Mouse (Mus musculus): ENCODE measurements at regions not wholly inside any gene's neighbourhood (a gene's known extent, or its start where the extent isn't known, plus 50 kb on each side); places are given as distances from the start of the nearest gene placed in this dataset.

- no peak for DNase-seq
Observed at GRCm38 (mm10) chr15:93972979-93973378, 377.3 kb upstream of the Prickle1 start.

- DNase-seq = no peak
Observed at GRCm38 (mm10) chr15:93961950-93962349, 366.3 kb upstream of the Prickle1 start.

GRCm38 (mm10) chr15:93959931-93960330 lies 364.2 kb upstream of the Prickle1 start:
- no peak for DNase-seq

- DNase-seq = no peak
Observed at GRCm38 (mm10) chr15:93958086-93958485, 362.4 kb upstream of the Prickle1 start.

GRCm38 (mm10) chr15:93956801-93957200 lies 361.1 kb upstream of the Prickle1 start:
- DNase-seq = no peak

GRCm38 (mm10) chr15:93953548-93953947 lies 357.9 kb upstream of the Prickle1 start:
- DNase-seq = no peak

GRCm38 (mm10) chr15:93950441-93950840 lies 354.8 kb upstream of the Prickle1 start:
- no peak for DNase-seq

GRCm38 (mm10) chr15:93948902-93949301 lies 353.2 kb upstream of the Prickle1 start:
- DNase-seq = no peak

- DNase-seq = no peak
Observed at GRCm38 (mm10) chr15:93943545-93943944, 347.9 kb upstream of the Prickle1 start.

- no peak for DNase-seq
Observed at GRCm38 (mm10) chr15:93932971-93933496, 337.3 kb upstream of the Prickle1 start.

- DNase-seq = no peak
Observed at GRCm38 (mm10) chr15:93926842-93927241, 331.2 kb upstream of the Prickle1 start.

- DNase-seq = no peak
Observed at GRCm38 (mm10) chr15:93926262-93926661, 330.6 kb upstream of the Prickle1 start.

- no peak for DNase-seq
Observed at GRCm38 (mm10) chr15:93921457-93922234, 326.0 kb upstream of the Prickle1 start.

- no peak for DNase-seq
Observed at GRCm38 (mm10) chr15:93920996-93921395, 325.3 kb upstream of the Prickle1 start.

GRCm38 (mm10) chr15:93919577-93919976 lies 323.9 kb upstream of the Prickle1 start:
- DNase-seq = no peak

- no peak for DNase-seq
Observed at GRCm38 (mm10) chr15:93916856-93917255, 321.2 kb upstream of the Prickle1 start.

- no peak for DNase-seq
Observed at GRCm38 (mm10) chr15:93913462-93913861, 317.8 kb upstream of the Prickle1 start.

- DNase-seq = no peak
Observed at GRCm38 (mm10) chr15:93913041-93913440, 317.4 kb upstream of the Prickle1 start.

GRCm38 (mm10) chr15:93910981-93911431 lies 315.3 kb upstream of the Prickle1 start:
- no peak for DNase-seq

GRCm38 (mm10) chr15:93910158-93910557 lies 314.5 kb upstream of the Prickle1 start:
- no peak for DNase-seq

- DNase-seq = no peak
Observed at GRCm38 (mm10) chr15:93903671-93904603, 308.2 kb upstream of the Prickle1 start.

- no peak for DNase-seq
Observed at GRCm38 (mm10) chr15:93882826-93883225, 287.1 kb upstream of the Prickle1 start.

GRCm38 (mm10) chr15:93881276-93881675 lies 285.6 kb upstream of the Prickle1 start:
- DNase-seq = no peak
